Mouse (Mus musculus) lung, embryonic 14.5 days (tissue): ENCODE results near the gene Foxred2. TPM values are rescaled to one million over a fixed set of nuclear protein-coding genes. Genes with fewer than 3 reads are reported as not detected.

Experiments used
- ATAC-seq: fragments of 200-750 bp; cut with Nextera tagmentation; 2 replicates; pipeline ENCODE4 v1.8.0; 2017; ENCODE audit warnings: mild to moderate bottlenecking, moderate TSS enrichment, moderate library complexity; ENCODE audit not compliant: insufficient read depth
- DNase-seq: peaks from one replicate; pipeline ENCODE4 v3.0.0-alpha.2; 2015
- H3K27ac ChIP-seq: fragments of 300-500 bp; sonication (generic); 2 replicates; pipeline ENCODE4 v1.5.1; 2014; ENCODE audit warnings: low read depth, mild to moderate bottlenecking, moderate library complexity
- H3K27me3 ChIP-seq: fragments of 300-500 bp; sonication (generic); 2 replicates; pipeline ENCODE4 v1.6.1; 2014; ENCODE audit warnings: low read length, control low read depth; ENCODE audit not compliant: insufficient read depth
- H3K36me3 ChIP-seq: fragments of 300-500 bp; sonication (generic); 2 replicates; pipeline ENCODE4 v1.6.1; 2014; ENCODE audit warnings: control low read depth; ENCODE audit not compliant: insufficient read depth
- H3K4me1 ChIP-seq: fragments of 300-500 bp; sonication (generic); 2 replicates; pipeline ENCODE4 v1.6.1; 2014; ENCODE audit warnings: antibody characterized with exemption, control low read depth; ENCODE audit not compliant: insufficient read depth
- H3K4me2 ChIP-seq: fragments of 300-500 bp; sonication (generic); 2 replicates; pipeline ENCODE4 v1.6.1; 2014; ENCODE audit warnings: mild to moderate bottlenecking
- H3K4me3 ChIP-seq: fragments of 300-500 bp; sonication (generic); 2 replicates; pipeline ENCODE4 v1.5.1; 2014; ENCODE audit warnings: low read depth, low read length
- H3K9ac ChIP-seq: fragments of 300-500 bp; sonication (generic); 2 replicates; pipeline ENCODE4 v1.6.1; 2014
- H3K9me3 ChIP-seq: fragments of 300-500 bp; sonication (generic); 2 replicates; pipeline ENCODE4 v1.6.1; 2016; ENCODE audit warnings: low read depth, low read length, control low read depth
- CTCF ChIP-seq: IDR thresholded peaks from 2 replicates; pipeline ENCODE4 v1.5.1; 2016; ENCODE audit warnings: antibody characterized with exemption, low read depth
- WGBS: fragments of 180-500 bp; shearing (Covaris S2); extraction: QIAGEN DNeasy Blood & Tissue Kit; methylation state at CpG from one replicate; pipeline ENCODE4 v1.1.7; 2014; 5-methylcytosine and 5-hydroxymethylcytosine counted together
- polyA plus RNA-seq: library from polyadenylated mRNA; unstranded; fragments of >200 nt; fragmentation: Nextera tagmentation; extraction: Ambion mirVana; gene quantifications from 2 replicates; pipeline ENCODE4 v1.2.1, GENCODE M21; 2014

Gene Foxred2
- polyA plus RNA-seq, 1 experiment from 2014 or later, result 5.4 TPM

DNA sequence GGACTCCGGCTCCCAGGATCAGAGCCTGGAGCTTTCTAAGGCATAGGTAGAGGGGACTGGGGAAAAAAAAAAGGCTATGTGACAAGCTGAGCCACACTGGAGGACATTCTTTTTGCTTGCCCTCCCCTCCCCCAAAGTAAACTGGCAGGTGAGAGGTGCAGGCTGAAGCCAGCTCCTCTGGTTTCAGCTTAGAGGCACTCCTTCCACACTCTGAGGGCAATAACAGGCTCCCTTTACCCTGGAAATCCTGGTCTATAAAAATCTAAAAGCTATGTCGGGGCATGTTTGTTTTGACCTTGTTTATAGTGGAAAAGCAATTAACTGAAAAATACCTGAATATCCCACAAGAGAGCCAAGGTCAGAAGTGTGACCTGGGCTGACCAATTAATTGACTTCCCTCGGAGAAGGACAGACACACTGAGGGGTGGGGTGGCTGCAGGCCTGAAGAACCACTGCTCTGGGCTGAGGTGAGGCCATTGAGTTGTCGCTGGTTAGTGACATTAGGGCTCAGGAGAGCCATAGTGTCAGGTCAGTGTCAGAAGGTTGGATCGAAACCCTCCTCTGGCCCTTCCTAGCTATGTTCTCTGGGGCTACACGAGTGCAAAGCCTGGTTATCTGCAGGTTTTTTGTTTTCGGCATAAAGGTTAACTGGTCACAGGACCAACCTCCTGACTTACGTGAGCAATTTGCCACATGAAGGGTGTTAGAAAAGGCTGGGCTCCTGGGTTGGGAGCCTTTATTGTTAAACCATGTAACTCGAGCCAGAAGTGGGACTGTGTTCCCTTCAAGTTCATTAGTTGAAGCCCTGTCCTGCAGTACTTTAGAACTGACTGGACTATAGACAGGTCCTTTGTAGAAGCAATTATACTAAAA lies 48.6 kb downstream of the Foxred2 start:
- ATAC-seq (no peak), DNase-seq (peak; percentile 57)
- peak overlapping the region; percentile 86 for H3K27ac ChIP-seq
- peaks cover 31% of the 10 kb centered on the region for H3K4me1 ChIP-seq
- H3K9ac ChIP-seq, result no peak overlapping the region
- 40% methylated on average over 9 of the region's 9 CpGs for WGBS
- H3K9me3 ChIP-seq, result no peaks in the 10 kb centered on the region
- H3K27me3 ChIP-seq, result no peaks in the 10 kb centered on the region
- H3K4me3 ChIP-seq, result no peak overlapping the region
- no peak overlapping the region for H3K4me2 ChIP-seq
- H3K36me3 ChIP-seq, result no peaks in the 10 kb centered on the region
- no peak for TF ChIP-seq CTCF

DNA sequence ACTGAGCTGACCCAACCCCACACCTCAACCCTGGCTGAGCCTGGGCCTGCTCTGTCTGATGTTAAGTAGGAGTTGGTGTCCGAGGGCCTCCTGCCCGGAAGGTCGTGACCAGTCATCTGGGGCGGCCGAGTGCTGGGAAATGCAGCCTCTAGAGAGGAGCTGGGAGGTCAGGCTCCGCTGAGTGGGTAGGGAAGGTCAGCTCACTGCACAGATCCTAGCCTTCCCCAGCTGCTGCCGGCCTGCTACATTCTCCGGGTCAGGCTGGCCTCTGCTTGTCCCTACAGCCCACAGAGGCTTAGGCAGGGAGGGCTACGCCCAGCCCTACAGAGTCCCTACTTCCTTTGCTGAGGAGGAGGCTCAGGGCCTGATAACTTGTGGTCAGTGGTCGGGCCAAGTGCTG lies 50.0 kb downstream of the Foxred2 start:
- H3K4me2 ChIP-seq, result no peak overlapping the region
- H3K27ac ChIP-seq, result peak overlapping the region; percentile 86; the same call in 1 of the 2 replicates
- H3K4me3 ChIP-seq, result no peak overlapping the region
- H3K9me3 ChIP-seq, result no peaks in the 10 kb centered on the region
- DNase-seq, result no peak
- ATAC-seq, result no peak
- H3K27me3 ChIP-seq, result no peaks in the 10 kb centered on the region
- H3K36me3 ChIP-seq, result no peaks in the 10 kb centered on the region
- 58% methylated on average over 10 of the region's 10 CpGs for WGBS
- no peak overlapping the region for H3K9ac ChIP-seq
- no peak for TF ChIP-seq CTCF
- peaks cover 31% of the 10 kb centered on the region for H3K4me1 ChIP-seq

DNA sequence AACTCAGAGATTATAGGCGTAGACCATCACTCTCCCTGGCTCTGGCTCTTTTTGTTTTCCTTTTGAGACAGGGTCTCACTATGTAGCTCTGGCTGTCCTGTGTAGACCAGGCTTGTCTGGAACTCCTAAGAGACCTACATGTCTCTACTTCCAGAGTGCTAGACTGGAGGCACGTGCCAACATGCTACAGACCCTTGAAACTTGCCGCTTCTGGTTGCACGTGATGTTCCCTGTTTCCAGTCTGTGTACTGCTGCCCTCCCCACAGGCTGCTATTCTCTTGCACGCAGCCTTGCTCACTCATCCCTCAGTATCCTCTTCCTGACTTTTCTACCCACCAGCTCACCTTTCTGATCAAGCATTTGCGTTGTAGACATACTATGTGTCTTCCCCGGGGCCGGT lies 50.4 kb downstream of the Foxred2 start:
- no peak for TF ChIP-seq CTCF
- DNase-seq (peak; percentile 32), ATAC-seq (no peak)
- 75% methylated on average over 8 of the region's 8 CpGs for whole genome bisulfite sequencing
- H3K9ac ChIP-seq, result no peak overlapping the region
- peak overlapping the region; percentile 64; the same call in 1 of the 2 replicates for H3K4me2 ChIP-seq
- no peaks in the 10 kb centered on the region for H3K27me3 ChIP-seq
- H3K4me1 ChIP-seq, result peaks cover 31% of the 10 kb centered on the region
- H3K4me3 ChIP-seq, result no peak overlapping the region
- H3K27ac ChIP-seq, result peak overlapping the region; percentile 86
- no peaks in the 10 kb centered on the region for H3K9me3 ChIP-seq
- no peaks in the 10 kb centered on the region for H3K36me3 ChIP-seq

DNA sequence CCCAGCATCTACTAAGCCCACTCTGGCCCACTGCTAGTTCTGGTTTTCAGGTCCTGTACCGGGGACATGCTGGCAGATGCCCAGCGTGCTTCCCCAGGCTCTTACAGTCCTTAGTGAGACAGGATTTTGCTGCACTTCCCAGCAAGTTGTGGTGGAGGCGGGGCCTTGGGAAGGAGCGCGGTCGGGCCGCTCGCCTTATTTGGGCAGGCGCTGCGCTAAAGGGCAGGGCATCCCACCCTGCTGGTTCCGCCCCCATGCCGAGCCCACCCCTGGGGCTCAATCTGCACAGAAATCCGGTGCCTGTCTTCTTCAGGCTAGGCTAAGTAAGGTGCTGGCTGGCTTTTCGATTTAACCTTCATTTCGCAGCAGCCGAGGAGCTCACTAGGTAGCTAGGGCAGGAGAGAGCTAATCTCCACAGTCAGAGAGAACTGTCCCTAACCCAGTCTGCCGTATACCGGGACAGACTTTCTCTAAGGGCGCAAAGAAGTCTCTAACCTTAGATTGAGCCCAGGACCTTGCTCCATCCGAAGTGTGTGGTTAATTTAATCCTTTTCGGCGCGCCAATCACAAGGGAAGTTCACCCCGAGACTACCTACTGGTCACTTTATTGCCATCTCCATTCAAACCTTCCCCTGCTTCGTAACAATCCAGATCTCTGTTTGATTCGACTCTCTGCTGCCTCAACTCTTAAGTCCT lies 51.1 kb downstream of the Foxred2 start:
- DNase-seq (peak; percentile 95), ATAC-seq (peak; percentile 95)
- no peak for TF ChIP-seq CTCF
- 6% methylated on average over 26 of the region's 26 CpGs for WGBS
- Histone ChIP-seq H3K4me3 (peak overlapping the region; percentile 30), H3K4me1 (peaks cover 31% of the 10 kb centered on the region), H3K9ac (peak overlapping the region; percentile 42), H3K4me2 (peak overlapping the region; percentile 64), H3K27ac (peak overlapping the region; percentile 76), H3K27me3 (no peaks in the 10 kb centered on the region), H3K36me3 (no peaks in the 10 kb centered on the region), H3K9me3 (no peaks in the 10 kb centered on the region)

DNA sequence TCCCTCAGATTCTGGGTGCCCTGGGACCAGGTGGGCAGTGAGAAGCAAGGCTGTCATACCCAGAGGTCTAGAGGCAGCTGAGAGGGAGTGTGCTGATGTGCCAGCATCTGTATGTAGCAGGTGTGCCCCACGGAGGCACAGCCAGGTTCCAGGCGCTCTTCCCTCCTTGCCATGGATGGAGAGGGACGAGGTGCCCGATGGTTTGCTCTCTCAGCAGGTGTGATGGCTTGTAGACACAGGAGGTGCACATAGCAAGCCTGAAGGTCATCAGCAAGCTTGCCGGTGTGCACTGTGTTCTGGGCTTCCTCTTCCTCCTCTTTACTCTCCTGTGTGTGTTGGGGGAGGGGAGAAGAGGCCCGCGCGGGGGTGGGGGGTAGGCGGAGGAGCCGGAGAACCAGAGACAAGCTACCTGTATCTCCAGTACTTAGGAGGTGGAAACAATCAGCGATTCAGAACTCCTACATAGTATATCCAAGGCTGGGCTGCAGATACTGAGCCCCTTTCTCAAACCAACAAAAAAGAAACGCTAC lies 52.1 kb downstream of the Foxred2 start:
- Histone ChIP-seq H3K36me3 (no peaks in the 10 kb centered on the region), H3K9me3 (no peaks in the 10 kb centered on the region), H3K9ac (no peak overlapping the region), H3K27ac (peak overlapping the region; percentile 76), H3K4me3 (no peak overlapping the region), H3K4me1 (peaks cover 31% of the 10 kb centered on the region), H3K4me2 (peak overlapping the region; percentile 64; the same call in 1 of the 2 replicates), H3K27me3 (no peaks in the 10 kb centered on the region)
- no peak for ATAC-seq
- no peak for DNase-seq
- no peak for TF ChIP-seq CTCF
- 25% methylated on average over 12 of the region's 12 CpGs for WGBS

DNA sequence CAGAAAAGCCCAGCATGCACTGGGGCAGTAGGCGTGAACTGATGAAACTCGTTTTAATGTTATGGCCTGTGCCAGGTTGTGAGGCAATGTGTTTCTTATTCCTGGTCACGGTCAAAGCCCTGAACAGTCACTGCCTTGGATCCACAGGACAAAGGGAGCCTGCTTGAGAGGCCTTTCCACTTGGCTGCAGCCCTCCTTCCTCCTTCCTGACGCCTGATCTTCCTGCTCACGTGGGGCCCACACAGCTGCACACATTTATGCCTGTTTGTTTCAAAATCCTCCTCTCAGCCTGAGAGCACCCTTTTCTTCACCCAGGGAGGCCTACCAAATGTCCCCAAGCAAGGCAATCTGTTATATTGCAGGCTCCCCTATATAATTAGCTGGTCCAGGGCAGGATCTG lies 53.3 kb downstream of the Foxred2 start:
- Histone ChIP-seq H3K9ac (no peak overlapping the region), H3K4me1 (peaks cover 28% of the 10 kb centered on the region), H3K4me3 (no peak overlapping the region), H3K9me3 (no peaks in the 10 kb centered on the region), H3K36me3 (no peaks in the 10 kb centered on the region), H3K27ac (no peak overlapping the region), H3K27me3 (no peaks in the 10 kb centered on the region), H3K4me2 (no peak overlapping the region)
- DNase-seq, result no peak
- no peak for TF ChIP-seq CTCF
- WGBS, result 44% methylated on average over 5 of the region's 5 CpGs
- ATAC-seq, result no peak

DNA sequence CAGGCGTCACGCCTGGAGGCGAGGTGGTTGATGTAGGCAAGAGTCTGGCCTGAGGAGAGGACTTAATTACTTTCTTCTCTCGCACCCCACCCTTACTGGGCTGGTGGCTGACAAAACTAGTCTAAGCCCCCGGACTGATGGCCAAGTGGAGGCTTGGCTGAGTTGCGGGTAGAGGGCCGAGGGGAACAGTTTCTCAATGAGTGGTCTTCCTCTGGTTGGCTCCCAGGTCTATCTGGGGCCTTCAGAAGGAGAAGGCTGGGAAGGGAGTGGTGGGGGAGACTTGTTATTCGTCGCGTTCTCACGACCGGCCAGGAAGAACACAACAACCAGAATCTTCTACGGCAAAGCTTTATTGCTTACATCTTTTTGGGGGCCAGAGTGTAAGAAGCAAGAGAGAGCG lies 61.6 kb downstream of the Foxred2 start:
- H3K4me3 ChIP-seq, result no peak overlapping the region
- no peak for ATAC-seq
- no peak for DNase-seq
- TF ChIP-seq CTCF, result no peak
- no peaks in the 10 kb centered on the region for H3K9me3 ChIP-seq
- no peaks in the 10 kb centered on the region for H3K27me3 ChIP-seq
- H3K27ac ChIP-seq, result no peak overlapping the region
- H3K4me2 ChIP-seq, result no peak overlapping the region
- H3K9ac ChIP-seq, result no peak overlapping the region
- 77% methylated on average over 13 of the region's 14 CpGs for WGBS
- no peaks in the 10 kb centered on the region for H3K36me3 ChIP-seq
- H3K4me1 ChIP-seq, result no peaks in the 10 kb centered on the region
